15 mouse cellular contexts compared by ENCODE assay signal in genomic region chr14:124485261-124485660, GRCm38 (mm10).
"Had no signal": no experiment of that assay in that cellular context is flagged by ENCODE, and none has a peak within 500 bp of the region (broad histone marks: within the 10 kb centered on the region; RNA-seq: fewer than 3 reads in every experiment).

No protein-coding gene starts in this region.

- H3K4me2 ChIP-seq: kidney, embryonic 15.5 days; limb, embryonic 13.5 days; midbrain, embryonic 13.5 days; neural tube, embryonic 15.5 days; stomach, embryonic 15.5 days had no signal

- H3K9me3 ChIP-seq: kidney, embryonic 15.5 days; limb, embryonic 13.5 days; midbrain, embryonic 13.5 days; neural tube, embryonic 15.5 days; stomach, embryonic 15.5 days had no signal

- DNase-seq: kidney, adult 2 months; kidney, postnatal 14 days; left cerebral cortex, postnatal 4 days; lung, postnatal 14 days; right cerebral cortex, postnatal 14 days; thymus, adult 2 months; thymus, postnatal 25 days had no signal

- H3K36me3 ChIP-seq: kidney, embryonic 15.5 days; limb, embryonic 13.5 days; midbrain, embryonic 13.5 days; neural tube, embryonic 15.5 days; stomach, embryonic 15.5 days had no signal

- H3K9ac ChIP-seq: kidney, embryonic 15.5 days; limb, embryonic 13.5 days; liver, embryonic 14.5 days; midbrain, embryonic 13.5 days; neural tube, embryonic 15.5 days; stomach, embryonic 15.5 days had no signal

- H3K27ac ChIP-seq: hindbrain, postnatal 0 days; kidney, embryonic 15.5 days; limb, embryonic 13.5 days; liver, embryonic 14.5 days; midbrain, embryonic 13.5 days; neural tube, embryonic 15.5 days; stomach, embryonic 15.5 days had no signal

- ATAC-seq: hindbrain, postnatal 0 days; midbrain, embryonic 13.5 days had no signal

- H3K4me3 ChIP-seq: kidney, embryonic 15.5 days; limb, embryonic 13.5 days; midbrain, embryonic 13.5 days; myocyte; neural tube, embryonic 15.5 days; stomach, embryonic 15.5 days had no signal

- H3K27me3 ChIP-seq: kidney, embryonic 15.5 days; limb, embryonic 13.5 days; midbrain, embryonic 13.5 days; neural tube, embryonic 15.5 days; stomach, embryonic 15.5 days had no signal

- H3K4me1 ChIP-seq: kidney, embryonic 15.5 days; limb, embryonic 13.5 days; midbrain, embryonic 13.5 days; neural tube, embryonic 15.5 days; stomach, embryonic 15.5 days had no signal
